Mouse (Mus musculus): ENCODE results near the gene Sec31a. TPM values are rescaled to one million over a fixed set of nuclear protein-coding genes. Genes with fewer than 3 reads are reported as not detected.

The Sec31a gene
- polyA plus RNA-seq, 1 experiment from 2014 or later: 96.3 TPM

DNA sequence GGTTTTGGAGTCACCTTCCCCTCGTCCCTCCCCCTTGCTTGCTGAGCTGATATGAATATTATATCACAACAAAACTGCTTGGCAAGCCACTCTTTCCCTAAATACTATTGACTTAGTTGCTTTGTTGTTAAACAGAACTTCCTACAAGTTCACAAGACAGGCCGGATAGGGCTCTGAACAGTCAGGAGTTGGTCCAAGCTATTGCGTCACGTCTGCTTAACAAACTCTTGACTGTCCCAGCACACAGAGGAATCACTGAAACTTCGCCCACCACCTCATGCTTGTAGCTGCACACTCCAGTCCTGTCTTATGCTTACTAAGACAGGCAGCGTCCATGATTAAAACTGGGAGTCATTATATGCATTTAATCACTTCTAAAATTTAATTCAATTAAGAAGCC is 46.9 kb downstream of the Sec31a start:
- no peak overlapping the region for H3K4me2 ChIP-seq (replicated peaks; ENCODE audit: low read depth, low read length)
- H3K4me3 ChIP-seq (ENCODE audit: low read depth, low read length): no peak overlapping the region
- no peaks in the 10 kb centered on the region for H3K4me1 ChIP-seq (ENCODE audit: insufficient read depth, low read depth, low read length)
- peaks cover 21% of the 10 kb centered on the region; the same call in 1 of the 2 replicates for H3K36me3 ChIP-seq (ENCODE audit: insufficient read depth, low read length)
- H3K9me3 ChIP-seq (ENCODE audit: low read length): no peaks in the 10 kb centered on the region
- H3K27me3 ChIP-seq (replicated peaks; ENCODE audit: insufficient read depth, low read length): no peaks in the 10 kb centered on the region
- DNase-seq (ENCODE audit: low spot score): peak; percentile 63
- WGBS: 52% methylated on average over 6 of the region's 6 CpGs
- ATAC-seq: peak; percentile 66
- peak overlapping the region; percentile 20; the same call in 1 of the 2 replicates for H3K27ac ChIP-seq (ENCODE audit: low read length)
- H3K9ac ChIP-seq (replicated peaks; ENCODE audit: low read depth): no peak overlapping the region
- TF ChIP-seq EP300 (IDR thresholded peaks at IDR 0.05): no peak
- TF ChIP-seq CTCF (IDR thresholded peaks at IDR 0.05): no peak

GRCm38 (mm10) chr5:100368527-100368926 is 47.5 kb downstream of the Sec31a start:
- no peak overlapping the region for H3K4me3 ChIP-seq (ENCODE audit: low read depth, low read length)
- 56% methylated on average over 5 of the region's 5 CpGs for WGBS
- no peaks in the 10 kb centered on the region for H3K9me3 ChIP-seq (ENCODE audit: low read length)
- peaks cover 21% of the 10 kb centered on the region; the same call in 1 of the 2 replicates for H3K36me3 ChIP-seq (ENCODE audit: insufficient read depth, low read length)
- no peak overlapping the region for H3K9ac ChIP-seq (replicated peaks; ENCODE audit: low read depth)
- TF ChIP-seq CTCF (IDR thresholded peaks at IDR 0.05) (no peak), EP300 (IDR thresholded peaks at IDR 0.05) (no peak)
- H3K4me1 ChIP-seq (ENCODE audit: insufficient read depth, low read depth, low read length): no peaks in the 10 kb centered on the region
- peak overlapping the region; percentile 20 for H3K27ac ChIP-seq (ENCODE audit: low read length)
- no peaks in the 10 kb centered on the region for H3K27me3 ChIP-seq (replicated peaks; ENCODE audit: insufficient read depth, low read length)
- H3K4me2 ChIP-seq (replicated peaks; ENCODE audit: low read depth, low read length): no peak overlapping the region
- no peak for DNase-seq (ENCODE audit: low spot score)
- ATAC-seq: peak; percentile 25; the same call in 1 of the 2 replicates

GRCm38 (mm10) chr5:100367051-100367450 is 49.0 kb downstream of the Sec31a start:
- Histone ChIP-seq H3K4me3 (ENCODE audit: low read depth, low read length) (no peak overlapping the region), H3K9me3 (ENCODE audit: low read length) (no peaks in the 10 kb centered on the region), H3K27ac (ENCODE audit: low read length) (no peak overlapping the region), H3K4me1 (ENCODE audit: insufficient read depth, low read depth, low read length) (no peaks in the 10 kb centered on the region), H3K27me3 (replicated peaks; ENCODE audit: insufficient read depth, low read length) (no peaks in the 10 kb centered on the region), H3K36me3 (ENCODE audit: insufficient read depth, low read length) (peaks cover 33% of the 10 kb centered on the region; the same call in 1 of the 2 replicates), H3K4me2 (replicated peaks; ENCODE audit: low read depth, low read length) (no peak overlapping the region), H3K9ac (replicated peaks; ENCODE audit: low read depth) (no peak overlapping the region)
- ATAC-seq (no peak), DNase-seq (ENCODE audit: low spot score) (no peak)
- WGBS: 82% methylated on average over 2 of the region's 2 CpGs
- TF ChIP-seq EP300 (IDR thresholded peaks at IDR 0.05) (no peak), CTCF (IDR thresholded peaks at IDR 0.05) (no peak)

GRCm38 (mm10) chr5:100360296-100360695 is 55.7 kb downstream of the Sec31a start:
- H3K4me1 ChIP-seq (ENCODE audit: insufficient read depth, low read depth, low read length): no peaks in the 10 kb centered on the region
- no peaks in the 10 kb centered on the region for H3K9me3 ChIP-seq (ENCODE audit: low read length)
- no peak for ATAC-seq
- peaks cover 18% of the 10 kb centered on the region; the same call in 1 of the 2 replicates for H3K36me3 ChIP-seq (ENCODE audit: insufficient read depth, low read length)
- WGBS: 81% methylated on average over 6 of the region's 6 CpGs
- H3K9ac ChIP-seq (replicated peaks; ENCODE audit: low read depth): no peak overlapping the region
- no peak for TF ChIP-seq EP300 (IDR thresholded peaks at IDR 0.05)
- no peak for TF ChIP-seq CTCF (IDR thresholded peaks at IDR 0.05)
- H3K27ac ChIP-seq (ENCODE audit: low read length): no peak overlapping the region
- H3K4me3 ChIP-seq (ENCODE audit: low read depth, low read length): no peak overlapping the region
- H3K4me2 ChIP-seq (replicated peaks; ENCODE audit: low read depth, low read length): no peak overlapping the region
- no peaks in the 10 kb centered on the region for H3K27me3 ChIP-seq (replicated peaks; ENCODE audit: insufficient read depth, low read length)
- DNase-seq (ENCODE audit: low spot score): no peak

- Histone ChIP-seq H3K4me2 (replicated peaks; ENCODE audit: low read depth, low read length) (no peak overlapping the region), H3K9ac (replicated peaks; ENCODE audit: low read depth) (no peak overlapping the region), H3K4me3 (ENCODE audit: low read depth, low read length) (no peak overlapping the region), H3K27me3 (replicated peaks; ENCODE audit: insufficient read depth, low read length) (no peaks in the 10 kb centered on the region), H3K4me1 (ENCODE audit: insufficient read depth, low read depth, low read length) (no peaks in the 10 kb centered on the region), H3K36me3 (ENCODE audit: insufficient read depth, low read length) (peaks cover 14% of the 10 kb centered on the region; the same call in 1 of the 2 replicates), H3K9me3 (ENCODE audit: low read length) (no peaks in the 10 kb centered on the region), H3K27ac (ENCODE audit: low read length) (no peak overlapping the region)
- DNase-seq (ENCODE audit: low spot score) (no peak), ATAC-seq (no peak)
- WGBS: 46% methylated on average over 8 of the region's 8 CpGs
- TF ChIP-seq CTCF (IDR thresholded peaks at IDR 0.05) (no peak), EP300 (IDR thresholded peaks at IDR 0.05) (no peak)
Measured at GRCm38 (mm10) chr5:100358334-100358733, 57.7 kb downstream of the Sec31a start.

DNA sequence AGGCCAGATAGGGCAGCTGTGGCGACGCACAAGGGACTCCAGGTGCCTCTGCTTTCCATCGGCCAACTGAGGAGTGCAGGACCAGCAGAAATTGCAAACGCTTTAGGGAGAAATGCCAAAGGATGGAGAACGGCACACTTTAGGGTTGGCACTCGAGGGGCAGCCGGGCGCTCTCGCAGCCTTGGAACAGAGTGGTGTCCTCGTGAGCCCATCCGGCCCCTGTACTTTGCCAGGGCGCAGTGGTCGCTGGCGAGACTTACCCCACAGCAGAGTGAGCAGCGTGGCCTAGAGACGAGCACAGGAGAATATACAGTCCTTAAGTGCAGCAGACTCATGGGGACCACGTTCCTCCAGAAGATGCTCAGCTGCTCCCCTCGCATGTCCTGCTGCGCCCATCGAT is 61.4 kb downstream of the Sec31a start:
- Histone ChIP-seq H3K4me3 (ENCODE audit: low read depth, low read length) (no peak overlapping the region), H3K4me2 (replicated peaks; ENCODE audit: low read depth, low read length) (no peak overlapping the region), H3K36me3 (ENCODE audit: insufficient read depth, low read length) (no peaks in the 10 kb centered on the region), H3K27me3 (replicated peaks; ENCODE audit: insufficient read depth, low read length) (no peaks in the 10 kb centered on the region), H3K4me1 (ENCODE audit: insufficient read depth, low read depth, low read length) (no peaks in the 10 kb centered on the region), H3K9me3 (ENCODE audit: low read length) (no peaks in the 10 kb centered on the region), H3K27ac (ENCODE audit: low read length) (no peak overlapping the region), H3K9ac (replicated peaks; ENCODE audit: low read depth) (no peak overlapping the region)
- WGBS: 94% methylated on average over 20 of the region's 20 CpGs
- DNase-seq (ENCODE audit: low spot score): no peak
- TF ChIP-seq EP300 (IDR thresholded peaks at IDR 0.05) (no peak), CTCF (IDR thresholded peaks at IDR 0.05) (no peak)
- ATAC-seq: no peak

Data from lung, postnatal 0 days (tissue).